Mouse (Mus musculus) cerebellum, adult 2 months (tissue): ENCODE results near the gene Tbc1d19.

ENCODE experiments used
- CTCF ChIP-seq: fragments of 200-500 bp; IDR thresholded peaks from 2 replicates; pipeline ENCODE4 v1.5.1; 2011; ENCODE audit warnings: low read depth, mild to moderate bottlenecking, control low read depth, low read length, moderate library complexity, borderline replicate concordance; ENCODE audit not compliant: insufficient read depth
- POLR2A ChIP-seq: fragments of 200-500 bp; IDR thresholded peaks from 2 replicates; pipeline ENCODE4 v1.6.1; 2011; ENCODE audit warnings: low read length, control low read depth, borderline replicate concordance; ENCODE audit not compliant: insufficient read depth

GRCm38 (mm10) chr5:53759912-53760311, 49.5 kb upstream of the Tbc1d19 start:
- TF ChIP-seq CTCF, result no peak
- no peak for TF ChIP-seq POLR2A
